Mouse (Mus musculus) neutrophil, adult 5-6 weeks (primary cell): Measurements from ENCODE around the gene Scfd2. TPM values are rescaled to one million over a fixed set of nuclear protein-coding genes. Genes with fewer than 3 reads are reported as not detected.

Experiments
- ATAC-seq: fragments of 151-379, 151-347 bp; 2 replicates; pipeline ENCODE4 v1.8.0; 2017; ENCODE audit warnings: mild to moderate bottlenecking, moderate TSS enrichment; ENCODE audit not compliant: insufficient number of reproducible peaks, poor library complexity, low FRiP score, severe bottlenecking; ENCODE audit errors: extremely low read depth
- total RNA-seq: library from RNA; stranded (forward); fragments of 200-1000 nt; gene quantifications from 2 replicates; pipeline ENCODE4 v1.2.3, GENCODE M21; 2017

Scfd2 gene
- total RNA-seq, 1 experiment from 2014 or later, result 13.2 TPM

- ATAC-seq, result no peak
These were observed 301.7 kb downstream of the Scfd2 start for GRCm38 (mm10) chr5:74229775-74230413.

- no peak for ATAC-seq
These were observed 302.6 kb downstream of the Scfd2 start for GRCm38 (mm10) chr5:74228938-74229337.

- no peak for ATAC-seq
These were observed 304.2 kb downstream of the Scfd2 start for GRCm38 (mm10) chr5:74227352-74227751.

- no peak for ATAC-seq
These were observed 305.4 kb downstream of the Scfd2 start for GRCm38 (mm10) chr5:74226183-74226582.

- no peak for ATAC-seq
These were observed 307.1 kb downstream of the Scfd2 start for GRCm38 (mm10) chr5:74224480-74224879.

- no peak for ATAC-seq
These were observed 308.9 kb downstream of the Scfd2 start for GRCm38 (mm10) chr5:74222626-74223025.

- ATAC-seq, result no peak
These were observed 313.0 kb downstream of the Scfd2 start for GRCm38 (mm10) chr5:74218524-74218923.

GRCm38 (mm10) chr5:74215125-74215524 is 316.4 kb downstream of the Scfd2 start:
- ATAC-seq, result no peak

GRCm38 (mm10) chr5:74214501-74215110 is 317.0 kb downstream of the Scfd2 start:
- ATAC-seq, result no peak

GRCm38 (mm10) chr5:74211346-74211745 is 320.2 kb downstream of the Scfd2 start:
- ATAC-seq, result no peak

GRCm38 (mm10) chr5:74209640-74210039 is 321.9 kb downstream of the Scfd2 start:
- ATAC-seq, result no peak

- ATAC-seq, result no peak
These were observed 323.1 kb downstream of the Scfd2 start for GRCm38 (mm10) chr5:74208438-74208837.

- ATAC-seq, result no peak
These were observed 324.4 kb downstream of the Scfd2 start for GRCm38 (mm10) chr5:74207209-74207608.

- ATAC-seq, result no peak
These were observed 324.9 kb downstream of the Scfd2 start for GRCm38 (mm10) chr5:74206649-74207048.

GRCm38 (mm10) chr5:74206038-74206437 is 325.5 kb downstream of the Scfd2 start:
- ATAC-seq, result no peak

- no peak for ATAC-seq
These were observed 326.1 kb downstream of the Scfd2 start for GRCm38 (mm10) chr5:74205509-74205908.

GRCm38 (mm10) chr5:74204465-74204864 is 327.1 kb downstream of the Scfd2 start:
- no peak for ATAC-seq

GRCm38 (mm10) chr5:74202515-74202914 is 329.0 kb downstream of the Scfd2 start:
- no peak for ATAC-seq

GRCm38 (mm10) chr5:74201570-74202357 is 329.8 kb downstream of the Scfd2 start:
- ATAC-seq, result no peak

GRCm38 (mm10) chr5:74200481-74200880 is 331.1 kb downstream of the Scfd2 start:
- ATAC-seq, result no peak
